Mouse (Mus musculus): ENCODE measurements at regions not wholly inside any gene's neighbourhood (a gene's known extent, or its start where the extent isn't known, plus 50 kb on each side); places are given as distances from the start of the nearest gene placed in this dataset.

GRCm38 (mm10) chr12:112435295-112436110 is 53.7 kb upstream of the A530016L24Rik start:
- TF ChIP-seq CTCF (conservative IDR thresholded peaks at IDR 0.05; ENCODE audit: low read length) (no peak), POU5F1 (IDR thresholded peaks at IDR 0.05; ENCODE audit: borderline replicate concordance, low read length) (no peak), NANOG (IDR thresholded peaks at IDR 0.05; ENCODE audit: borderline replicate concordance, low read length) (no peak)

All from E14TG2a.4 (cell line).